Mouse (Mus musculus): ENCODE data around the gene Pcp4l1. TPM values are rescaled to one million over a fixed set of nuclear protein-coding genes. Genes with fewer than 3 reads are reported as not detected.

Pcp4l1 gene
- polyA plus RNA-seq, 1 experiment from 2014 or later = 36.2 TPM

DNA sequence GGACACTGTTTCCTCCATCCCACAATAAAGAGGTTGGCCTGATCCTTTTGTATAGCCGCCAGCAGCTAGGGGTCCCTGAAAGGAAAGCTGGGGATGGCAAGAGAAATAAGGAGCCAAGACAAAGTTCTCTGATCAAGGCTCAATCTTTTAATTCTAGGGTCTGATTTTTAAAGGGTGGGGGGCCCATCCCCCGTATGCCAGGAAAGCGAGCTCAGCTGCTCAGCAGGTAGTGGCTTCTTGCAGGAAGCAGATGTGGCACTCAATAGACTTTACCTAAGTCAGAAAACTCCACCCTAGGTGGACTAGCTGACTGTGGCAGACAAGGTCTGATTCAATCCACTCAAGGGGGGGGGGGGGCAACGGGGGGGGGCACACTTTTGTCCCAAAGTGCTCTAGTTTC is 30.7 kb upstream of the Pcp4l1 start:
- no peak overlapping the region for H3K27ac ChIP-seq (ENCODE audit: low read depth, low read length)
- no peak overlapping the region for H3K4me3 ChIP-seq (ENCODE audit: low read depth, low read length)
- WGBS (ENCODE audit: insufficient replicate concordance) = 58% methylated on average over 4 of the region's 4 CpGs
- ATAC-seq (replicated peaks; ENCODE audit: insufficient number of reproducible peaks, low FRiP score, low TSS enrichment) = no peak
- no peaks in the 10 kb centered on the region for H3K9me3 ChIP-seq (replicated peaks; ENCODE audit: control insufficient read depth, low read length)
- H3K9ac ChIP-seq (ENCODE audit: low read depth, low read length) = no peak overlapping the region
- no peaks in the 10 kb centered on the region for H3K27me3 ChIP-seq (ENCODE audit: control insufficient read depth, insufficient read depth, low read length)
- H3K4me2 ChIP-seq = no peak overlapping the region
- H3K4me1 ChIP-seq (ENCODE audit: control insufficient read depth, insufficient read depth, low read length) = peaks cover 4% of the 10 kb centered on the region; the same call in 1 of the 2 replicates
- no peaks in the 10 kb centered on the region for H3K36me3 ChIP-seq (ENCODE audit: control insufficient read depth, insufficient read depth, low read length)

DNA sequence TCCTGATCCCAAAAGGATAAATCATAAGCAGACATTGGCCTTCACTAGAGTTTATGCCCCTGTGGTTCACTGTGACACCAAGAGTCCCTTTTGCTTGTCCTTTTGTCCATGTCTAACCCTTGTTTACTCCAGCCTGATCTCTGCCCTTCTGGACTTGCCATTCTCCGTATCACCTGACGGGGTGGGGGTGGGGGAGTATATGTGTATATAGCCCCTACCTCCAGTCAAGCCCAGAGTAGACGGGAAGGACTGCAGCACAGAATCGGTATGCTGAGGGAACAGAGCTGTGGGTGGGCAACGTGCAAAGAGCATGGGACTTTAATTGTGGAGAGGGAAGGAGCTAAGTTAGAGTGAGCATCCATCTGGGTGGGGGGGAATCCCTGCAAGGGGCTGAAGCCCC is 28.8 kb upstream of the Pcp4l1 start, which contains the start of gene Apoa2:
TSS of gene Apoa2 (plus strand) at position 198 of the 400 bp plus-strand sequence.
- H3K36me3 ChIP-seq (ENCODE audit: control insufficient read depth, insufficient read depth, low read length) = peaks cover 2% of the 10 kb centered on the region
- H3K9me3 ChIP-seq (replicated peaks; ENCODE audit: control insufficient read depth, low read length) = no peaks in the 10 kb centered on the region
- H3K27ac ChIP-seq (ENCODE audit: low read depth, low read length) = no peak within 1 kb of the TSS
- WGBS (ENCODE audit: insufficient replicate concordance) = 77% methylated on average over 5 of the region's 5 CpGs
- no peaks in the 10 kb centered on the region for H3K27me3 ChIP-seq (ENCODE audit: control insufficient read depth, insufficient read depth, low read length)
- H3K4me3 ChIP-seq (ENCODE audit: low read depth, low read length) = no peak within 1 kb of the TSS
- no peak for ATAC-seq (replicated peaks; ENCODE audit: insufficient number of reproducible peaks, low FRiP score, low TSS enrichment)
- peaks cover 13% of the 10 kb centered on the region for H3K4me1 ChIP-seq (ENCODE audit: control insufficient read depth, insufficient read depth, low read length)
- H3K9ac ChIP-seq (ENCODE audit: low read depth, low read length) = no peak within 1 kb of the TSS
- no peak within 1 kb of the TSS for H3K4me2 ChIP-seq

DNA sequence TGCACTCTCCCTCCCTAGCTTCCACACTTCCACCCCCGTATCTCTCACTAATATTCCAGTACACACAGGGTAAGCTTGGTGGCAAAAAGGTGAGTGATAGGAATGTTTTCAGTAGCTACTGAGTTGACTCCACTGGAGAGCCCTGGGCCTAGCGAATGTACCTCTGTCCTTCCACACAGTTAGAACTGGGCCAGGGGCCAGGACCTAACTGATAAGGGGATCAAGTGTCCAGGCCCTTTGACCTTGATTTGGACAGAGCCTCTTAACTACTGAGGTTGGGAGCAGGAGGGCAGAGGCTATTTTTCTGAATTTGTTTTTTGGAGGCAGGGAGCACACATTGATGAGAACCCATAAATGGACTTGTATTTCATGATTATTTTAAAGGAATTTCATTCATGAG is 27.7 kb upstream of the Pcp4l1 start:
- H3K9ac ChIP-seq (ENCODE audit: low read depth, low read length) = no peak overlapping the region
- no peak for ATAC-seq (replicated peaks; ENCODE audit: insufficient number of reproducible peaks, low FRiP score, low TSS enrichment)
- no peak overlapping the region for H3K4me2 ChIP-seq
- WGBS (ENCODE audit: insufficient replicate concordance) = 59% methylated on average over 2 of the region's 2 CpGs
- no peak overlapping the region for H3K27ac ChIP-seq (ENCODE audit: low read depth, low read length)
- H3K36me3 ChIP-seq (ENCODE audit: control insufficient read depth, insufficient read depth, low read length) = peaks cover 10% of the 10 kb centered on the region
- H3K9me3 ChIP-seq (replicated peaks; ENCODE audit: control insufficient read depth, low read length) = no peaks in the 10 kb centered on the region
- no peak overlapping the region for H3K4me3 ChIP-seq (ENCODE audit: low read depth, low read length)
- H3K27me3 ChIP-seq (ENCODE audit: control insufficient read depth, insufficient read depth, low read length) = no peaks in the 10 kb centered on the region
- H3K4me1 ChIP-seq (ENCODE audit: control insufficient read depth, insufficient read depth, low read length) = peaks cover 13% of the 10 kb centered on the region

DNA sequence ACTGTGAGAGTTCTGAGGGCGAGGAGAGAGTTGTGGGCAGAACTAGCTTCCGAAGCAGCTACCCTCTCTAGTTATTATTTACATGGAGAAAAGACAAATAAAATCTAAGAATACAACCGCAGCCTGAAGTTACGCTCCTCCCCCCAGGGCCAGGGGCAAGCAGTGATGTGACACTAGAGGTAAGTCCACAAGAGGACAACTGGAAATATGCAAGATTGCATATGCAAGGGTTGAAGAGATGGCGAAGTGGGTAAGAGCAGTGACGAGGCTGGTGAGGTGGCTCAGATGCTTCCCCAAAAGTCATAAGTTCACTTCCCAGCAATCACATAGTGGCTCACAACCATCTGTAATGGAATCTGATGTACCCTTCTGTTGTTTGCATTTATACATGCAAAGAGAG is 27.1 kb upstream of the Pcp4l1 start:
- H3K9ac ChIP-seq (ENCODE audit: low read depth, low read length) = peak overlapping the region; percentile 52
- H3K4me3 ChIP-seq (ENCODE audit: low read depth, low read length) = peak overlapping the region; percentile 65
- no peaks in the 10 kb centered on the region for H3K27me3 ChIP-seq (ENCODE audit: control insufficient read depth, insufficient read depth, low read length)
- peak overlapping the region; percentile 59 for H3K4me2 ChIP-seq
- H3K27ac ChIP-seq (ENCODE audit: low read depth, low read length) = peak overlapping the region; percentile 85
- peaks cover 13% of the 10 kb centered on the region for H3K4me1 ChIP-seq (ENCODE audit: control insufficient read depth, insufficient read depth, low read length)
- no peak for ATAC-seq (replicated peaks; ENCODE audit: insufficient number of reproducible peaks, low FRiP score, low TSS enrichment)
- WGBS (ENCODE audit: insufficient replicate concordance) = 86% methylated on average over 6 of the region's 6 CpGs
- H3K9me3 ChIP-seq (replicated peaks; ENCODE audit: control insufficient read depth, low read length) = no peaks in the 10 kb centered on the region
- peaks cover 10% of the 10 kb centered on the region for H3K36me3 ChIP-seq (ENCODE audit: control insufficient read depth, insufficient read depth, low read length)

DNA sequence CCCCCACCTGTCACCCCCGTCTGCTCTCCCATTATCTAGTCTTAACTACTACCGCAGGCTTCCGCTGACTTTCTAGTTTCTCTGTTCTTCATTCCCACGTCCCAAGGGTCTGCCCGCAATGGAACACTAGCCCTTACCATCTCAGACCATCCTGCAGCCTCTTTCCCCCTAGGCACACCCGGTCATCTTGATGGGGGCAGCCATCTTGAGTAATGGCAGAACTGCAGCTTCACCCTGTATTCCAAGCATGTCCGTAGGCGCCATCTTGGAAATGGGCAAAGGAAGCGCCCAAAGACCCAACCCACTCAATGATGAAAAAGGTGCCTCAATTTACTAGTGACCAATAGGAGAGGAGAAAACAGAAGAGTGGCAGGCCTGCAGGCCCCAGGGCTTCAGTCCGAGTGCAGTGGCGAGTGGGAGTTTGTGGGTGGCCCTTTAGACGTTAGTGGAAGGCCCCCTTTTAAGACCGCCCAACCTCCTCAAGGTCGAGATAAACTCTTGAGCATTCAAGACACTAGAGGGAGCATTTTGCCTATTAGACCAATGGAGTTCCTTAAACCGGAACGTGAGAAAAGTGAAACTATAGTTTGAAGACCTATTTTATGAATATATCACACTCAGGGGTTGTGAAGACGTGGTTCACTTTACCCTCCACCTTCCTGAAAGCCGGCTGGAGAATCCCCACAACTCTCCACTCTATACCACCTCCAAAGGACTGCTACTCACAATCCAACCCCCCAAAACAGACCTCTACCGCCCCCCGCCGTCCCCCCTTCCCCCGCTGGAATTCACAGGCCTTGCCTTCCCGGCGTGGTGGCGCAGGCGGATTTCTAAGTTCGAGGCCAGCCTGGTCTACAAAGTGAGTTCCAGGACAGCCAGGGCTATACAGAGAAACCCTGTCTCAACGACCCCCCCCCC is 26.4 kb upstream of the Pcp4l1 start, which contains the start of gene Tomm40l:
TSS of gene Tomm40l (minus strand) at position 277 of the 918 bp plus-strand sequence.
- peak; percentile 96 for ATAC-seq (replicated peaks; ENCODE audit: insufficient number of reproducible peaks, low FRiP score, low TSS enrichment)
- Histone ChIP-seq H3K4me2 (peak within 1 kb of the TSS; percentile 88), H3K27ac (ENCODE audit: low read depth, low read length) (peak within 1 kb of the TSS; percentile 85), H3K4me3 (ENCODE audit: low read depth, low read length) (peak within 1 kb of the TSS; percentile 65), H3K36me3 (ENCODE audit: control insufficient read depth, insufficient read depth, low read length) (peaks cover 10% of the 10 kb centered on the region), H3K9ac (ENCODE audit: low read depth, low read length) (peak within 1 kb of the TSS; percentile 75), H3K27me3 (ENCODE audit: control insufficient read depth, insufficient read depth, low read length) (no peaks in the 10 kb centered on the region), H3K4me1 (ENCODE audit: control insufficient read depth, insufficient read depth, low read length) (peaks cover 13% of the 10 kb centered on the region), H3K9me3 (replicated peaks; ENCODE audit: control insufficient read depth, low read length) (no peaks in the 10 kb centered on the region)
- 2% methylated on average over 28 of the region's 28 CpGs for WGBS (ENCODE audit: insufficient replicate concordance)

DNA sequence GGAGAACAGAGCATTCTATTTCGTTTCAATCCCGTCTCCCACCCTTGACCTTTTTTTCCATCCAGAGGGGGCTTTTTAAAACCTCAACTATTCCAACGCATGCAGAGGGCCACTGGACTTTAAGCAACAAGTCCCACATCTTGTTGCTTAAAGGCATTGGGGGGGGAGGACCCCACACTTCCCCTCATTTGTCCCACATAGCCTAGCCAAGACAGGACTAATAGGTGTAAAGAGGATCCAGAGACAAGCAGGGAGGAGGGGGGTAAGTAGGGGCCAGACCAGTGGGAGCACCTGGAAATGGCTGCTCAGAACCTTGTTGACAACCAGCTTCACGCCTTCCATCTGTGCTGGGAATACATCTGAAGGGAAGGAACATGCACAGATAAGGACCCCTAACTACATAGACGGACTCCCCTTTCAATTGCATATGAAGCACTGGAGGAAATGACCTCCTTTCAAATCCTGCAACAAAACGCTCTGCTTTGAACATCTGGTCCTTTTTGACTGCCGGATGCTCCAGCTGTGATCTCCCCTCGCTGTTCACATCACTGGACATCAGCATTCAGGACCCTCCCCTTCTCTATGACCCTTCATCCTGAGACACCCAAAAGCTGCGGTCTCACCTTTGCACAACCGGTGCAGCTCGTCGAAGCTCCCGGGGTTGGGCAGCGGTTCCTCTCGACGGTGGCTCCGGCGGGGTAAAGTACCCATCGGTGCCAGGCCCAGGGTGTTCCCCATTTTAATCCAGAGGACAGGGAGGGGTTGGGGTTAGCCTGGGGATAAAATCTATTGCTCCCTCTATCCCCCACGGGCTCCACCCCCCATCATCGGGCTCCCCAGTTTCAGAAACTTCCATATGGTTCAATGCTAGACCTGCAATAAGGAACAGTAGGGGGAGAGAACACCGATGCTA is 25.5 kb upstream of the Pcp4l1 start:
- H3K4me1 ChIP-seq (ENCODE audit: control insufficient read depth, insufficient read depth, low read length) = peaks cover 13% of the 10 kb centered on the region
- H3K4me2 ChIP-seq = peak overlapping the region; percentile 88
- H3K36me3 ChIP-seq (ENCODE audit: control insufficient read depth, insufficient read depth, low read length) = peaks cover 10% of the 10 kb centered on the region
- H3K27me3 ChIP-seq (ENCODE audit: control insufficient read depth, insufficient read depth, low read length) = no peaks in the 10 kb centered on the region
- H3K9ac ChIP-seq (ENCODE audit: low read depth, low read length) = peak overlapping the region; percentile 75
- ATAC-seq (replicated peaks; ENCODE audit: insufficient number of reproducible peaks, low FRiP score, low TSS enrichment) = no peak
- no peaks in the 10 kb centered on the region for H3K9me3 ChIP-seq (replicated peaks; ENCODE audit: control insufficient read depth, low read length)
- 6% methylated on average over 22 of the region's 22 CpGs for WGBS (ENCODE audit: insufficient replicate concordance)
- H3K4me3 ChIP-seq (ENCODE audit: low read depth, low read length) = peak overlapping the region; percentile 65
- H3K27ac ChIP-seq (ENCODE audit: low read depth, low read length) = no peak overlapping the region

DNA sequence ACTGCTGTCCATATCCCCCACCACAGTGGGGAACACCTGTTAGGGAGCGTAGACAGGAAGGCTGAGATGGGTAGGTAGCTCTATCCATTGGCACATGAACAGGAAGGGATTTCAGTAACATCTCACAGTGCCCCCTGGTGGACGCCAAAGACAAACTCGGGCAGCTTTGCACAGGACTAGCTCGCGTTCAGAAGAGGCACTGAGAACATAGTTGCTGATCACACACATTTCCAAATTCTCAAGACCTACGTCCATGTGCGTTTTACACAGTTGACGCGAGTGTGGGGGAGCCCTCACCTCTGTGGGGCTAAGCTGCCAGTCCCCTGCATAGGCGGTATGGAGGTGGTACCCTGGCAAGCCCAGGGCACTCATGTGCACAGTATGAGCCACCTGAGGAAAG is 24.8 kb upstream of the Pcp4l1 start:
- Histone ChIP-seq H3K27me3 (ENCODE audit: control insufficient read depth, insufficient read depth, low read length) (no peaks in the 10 kb centered on the region), H3K4me3 (ENCODE audit: low read depth, low read length) (peak overlapping the region; percentile 65), H3K9me3 (replicated peaks; ENCODE audit: control insufficient read depth, low read length) (no peaks in the 10 kb centered on the region), H3K4me1 (ENCODE audit: control insufficient read depth, insufficient read depth, low read length) (peaks cover 13% of the 10 kb centered on the region), H3K4me2 (peak overlapping the region; percentile 88), H3K9ac (ENCODE audit: low read depth, low read length) (no peak overlapping the region), H3K27ac (ENCODE audit: low read depth, low read length) (no peak overlapping the region), H3K36me3 (ENCODE audit: control insufficient read depth, insufficient read depth, low read length) (peaks cover 10% of the 10 kb centered on the region)
- no peak for ATAC-seq (replicated peaks; ENCODE audit: insufficient number of reproducible peaks, low FRiP score, low TSS enrichment)
- WGBS (ENCODE audit: insufficient replicate concordance) = 15% methylated on average over 10 of the region's 10 CpGs

DNA sequence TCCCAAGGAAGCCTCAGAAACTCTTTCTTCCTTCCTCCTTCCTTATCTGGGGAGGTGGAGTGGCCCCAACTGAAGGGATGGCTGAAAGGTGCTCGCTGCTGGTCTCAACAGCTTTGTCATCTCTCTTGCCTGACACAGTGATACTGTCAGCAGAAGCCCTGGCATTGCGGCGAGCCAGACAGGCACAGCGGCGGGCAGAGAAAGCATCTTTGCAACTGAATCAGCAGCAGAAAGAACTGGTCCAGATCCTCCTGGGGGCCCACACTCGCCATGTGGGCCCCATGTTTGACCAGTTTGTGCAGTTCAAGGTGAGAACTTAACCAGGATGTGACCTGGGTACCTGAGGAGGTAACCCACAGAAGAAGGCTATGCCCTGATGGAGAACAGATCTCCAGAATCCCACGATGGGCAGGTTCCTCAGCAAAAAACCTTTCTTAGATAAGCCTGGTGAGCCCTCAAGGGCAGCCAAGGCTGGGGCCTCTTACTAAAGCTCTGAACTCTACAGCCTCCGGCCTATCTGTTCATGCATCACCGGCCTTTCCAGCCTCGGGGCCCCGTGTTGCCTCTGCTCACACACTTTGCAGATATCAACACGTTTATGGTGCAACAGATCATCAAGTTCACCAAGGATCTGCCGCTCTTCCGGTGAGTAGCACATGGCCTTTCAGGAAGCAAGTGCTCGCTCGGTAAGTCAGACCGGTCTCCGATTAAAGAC is 20.3 kb upstream of the Pcp4l1 start:
- Histone ChIP-seq H3K4me3 (ENCODE audit: low read depth, low read length) (no peak overlapping the region), H3K4me2 (no peak overlapping the region), H3K27me3 (ENCODE audit: control insufficient read depth, insufficient read depth, low read length) (no peaks in the 10 kb centered on the region), H3K4me1 (ENCODE audit: control insufficient read depth, insufficient read depth, low read length) (peaks cover 5% of the 10 kb centered on the region), H3K9ac (ENCODE audit: low read depth, low read length) (no peak overlapping the region), H3K9me3 (replicated peaks; ENCODE audit: control insufficient read depth, low read length) (no peaks in the 10 kb centered on the region), H3K36me3 (ENCODE audit: control insufficient read depth, insufficient read depth, low read length) (peaks cover 10% of the 10 kb centered on the region), H3K27ac (ENCODE audit: low read depth, low read length) (no peak overlapping the region)
- ATAC-seq (replicated peaks; ENCODE audit: insufficient number of reproducible peaks, low FRiP score, low TSS enrichment) = no peak
- 71% methylated on average over 18 of the region's 18 CpGs for WGBS (ENCODE audit: insufficient replicate concordance)
